Mouse (Mus musculus): ENCODE data around the gene Olfr905.

Olfr905 gene

DNA sequence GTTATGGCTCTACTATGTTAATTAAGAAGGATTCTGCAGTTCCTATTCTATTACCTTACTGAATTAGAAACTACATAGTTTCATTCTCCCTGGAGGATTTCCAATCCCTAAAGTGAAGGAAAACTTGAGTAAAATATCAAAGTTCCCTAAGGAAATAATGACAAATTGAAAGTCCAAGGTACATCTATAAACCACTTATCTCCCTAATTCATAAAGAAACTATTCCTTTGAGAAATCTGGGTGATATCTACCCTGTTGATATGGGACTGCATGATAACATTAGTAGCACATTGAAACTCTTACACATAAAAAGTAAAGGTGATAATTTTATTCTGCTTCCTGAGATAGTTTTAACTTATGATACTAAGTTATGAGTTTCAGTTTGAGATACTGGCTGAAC is at the start of gene Olfr905:
Gene Olfr905, plus strand, starts transcription at position 301 of the 400 bp plus-strand sequence.
- in situ Hi-C loops (cut with MboI; ENCODE audit: unreplicated experiment in 2 of 2) = no loop called here

DNA sequence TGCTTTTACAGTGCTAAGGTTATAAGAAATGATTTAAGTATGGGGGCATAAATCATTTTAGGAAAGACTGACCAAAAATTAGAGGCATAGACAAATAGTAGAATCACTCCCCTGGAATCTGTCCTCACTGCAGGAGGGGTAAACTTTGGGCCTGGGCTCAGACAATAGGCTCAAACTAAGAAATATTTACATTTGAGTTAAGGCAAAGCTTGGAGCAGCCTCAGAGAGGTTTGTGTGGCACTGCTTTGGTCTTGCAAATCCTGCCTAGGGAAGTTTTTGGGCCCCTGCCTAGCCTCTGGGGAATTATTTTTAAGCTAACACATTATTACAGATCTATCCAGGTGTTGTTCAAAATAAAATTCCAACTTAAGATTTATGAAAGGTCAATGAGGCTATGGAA is 47.1 kb upstream of the Olfr905 start:
- in situ Hi-C loops (cut with MboI; ENCODE audit: unreplicated experiment in 2 of 2) = no loop called here

DNA sequence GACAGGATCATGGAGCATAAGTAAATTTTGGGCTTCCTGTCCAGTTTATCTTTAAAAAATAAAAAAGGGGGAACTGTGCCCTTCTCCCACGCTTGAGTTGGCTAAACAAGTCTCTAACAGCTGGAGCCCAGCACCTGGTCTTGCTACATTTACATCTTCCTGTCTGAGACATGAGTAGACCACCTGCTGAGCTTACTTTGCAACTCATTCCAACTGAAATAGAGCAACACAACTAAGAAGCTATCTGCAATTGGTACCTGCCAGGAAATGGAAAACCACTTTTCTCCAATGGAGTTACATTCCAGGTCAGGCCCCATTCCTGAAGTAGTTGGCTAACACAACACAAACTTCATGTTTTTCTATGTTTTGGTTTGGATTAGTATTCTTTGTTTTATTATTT is 43.9 kb upstream of the Olfr905 start:
- in situ Hi-C loops (cut with MboI; ENCODE audit: unreplicated experiment in 2 of 2) = no loop called here

DNA sequence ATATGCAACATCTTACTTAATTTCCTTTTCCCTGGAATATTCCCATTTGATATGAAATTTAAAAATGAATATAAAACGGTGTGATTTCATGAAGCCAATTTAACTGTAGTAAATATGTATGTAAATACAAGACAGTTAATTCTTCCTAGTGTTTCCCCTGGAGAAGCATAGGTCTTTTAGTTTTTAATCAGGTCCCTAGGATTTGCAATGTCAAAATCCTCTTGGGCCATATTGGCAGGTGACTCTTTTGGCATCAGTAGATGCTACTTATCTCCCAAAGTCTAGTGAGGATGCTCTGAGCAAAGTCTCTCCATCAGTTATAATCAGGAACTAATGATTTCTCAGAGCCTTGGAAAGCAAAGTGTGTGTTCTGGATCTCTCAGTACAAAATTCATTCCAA is 41.8 kb upstream of the Olfr905 start, which contains the start of gene Olfr901:
Gene Olfr901, plus strand, starts transcription at position 301 of the 400 bp plus-strand sequence.
- in situ Hi-C loops (cut with MboI; ENCODE audit: unreplicated experiment in 2 of 2) = no loop called here

DNA sequence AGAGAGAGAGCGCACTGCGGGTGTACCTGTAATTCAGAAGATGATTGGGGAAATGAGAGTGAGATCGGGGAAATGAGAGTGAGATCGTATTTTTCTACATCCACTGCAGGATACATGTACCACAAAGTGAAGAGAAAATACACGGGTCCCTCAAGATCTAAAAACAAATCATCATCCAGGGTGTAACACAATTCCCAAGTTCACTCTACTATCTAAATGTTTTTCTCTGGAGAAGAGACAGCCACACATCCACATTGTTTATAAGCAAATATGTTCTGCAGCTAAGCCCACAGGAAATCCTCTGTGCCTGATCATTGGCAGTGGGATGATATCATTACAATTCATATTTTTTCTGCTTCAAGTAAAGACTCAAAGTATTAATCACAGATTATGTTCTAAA is 23.6 kb upstream of the Olfr905 start, which contains the start of gene Olfr902:
Gene Olfr902, plus strand, starts transcription at position 301 of the 400 bp plus-strand sequence.
- in situ Hi-C loops (cut with MboI; ENCODE audit: unreplicated experiment in 2 of 2) = no loop called here

DNA sequence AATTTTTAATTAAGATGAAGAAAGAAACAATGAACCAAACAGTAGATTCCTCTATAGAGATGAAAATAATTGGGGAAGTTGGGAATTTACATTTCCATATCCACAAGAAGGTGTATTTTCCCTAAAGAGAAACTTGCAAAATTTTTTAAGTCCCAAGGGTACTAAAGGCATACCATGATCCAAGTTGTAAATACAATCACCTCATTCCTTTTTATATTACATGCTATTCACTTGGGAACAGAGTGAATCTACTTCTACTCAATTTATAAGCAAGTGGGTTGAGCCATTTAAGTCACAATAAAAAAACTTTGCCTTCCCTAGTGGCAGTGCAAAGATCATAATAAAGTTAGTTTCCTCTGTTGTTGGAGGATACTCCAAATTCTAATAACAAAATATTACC is 8.1 kb upstream of the Olfr905 start, which contains the start of gene Olfr904:
Gene Olfr904, plus strand, starts transcription at position 301 of the 400 bp plus-strand sequence.
- in situ Hi-C loops (cut with MboI; ENCODE audit: unreplicated experiment in 2 of 2) = no loop called here

DNA sequence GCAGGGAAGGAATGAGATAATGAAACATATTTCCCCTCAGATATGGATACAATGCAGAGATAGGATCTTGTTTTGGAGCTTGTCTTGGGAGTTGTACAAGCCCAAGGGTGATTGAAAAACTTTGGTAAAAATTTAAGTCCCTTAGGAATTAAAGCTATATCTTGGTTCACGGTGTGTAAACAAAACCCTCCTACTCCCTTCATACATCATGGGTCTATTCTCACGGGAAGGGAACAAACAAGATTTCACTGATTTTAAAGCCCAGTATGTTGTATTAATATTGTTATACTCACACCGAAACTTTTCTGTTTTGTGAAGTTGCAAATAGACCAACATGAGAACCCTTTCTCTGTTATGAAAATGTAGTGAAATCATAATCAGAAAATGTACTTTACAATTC is 15.9 kb downstream of the Olfr905 start, which contains the start of gene Olfr906:
Gene Olfr906, plus strand, starts transcription at position 301 of the 400 bp plus-strand sequence.
- in situ Hi-C loops (cut with MboI; ENCODE audit: unreplicated experiment in 2 of 2) = no loop called here

DNA sequence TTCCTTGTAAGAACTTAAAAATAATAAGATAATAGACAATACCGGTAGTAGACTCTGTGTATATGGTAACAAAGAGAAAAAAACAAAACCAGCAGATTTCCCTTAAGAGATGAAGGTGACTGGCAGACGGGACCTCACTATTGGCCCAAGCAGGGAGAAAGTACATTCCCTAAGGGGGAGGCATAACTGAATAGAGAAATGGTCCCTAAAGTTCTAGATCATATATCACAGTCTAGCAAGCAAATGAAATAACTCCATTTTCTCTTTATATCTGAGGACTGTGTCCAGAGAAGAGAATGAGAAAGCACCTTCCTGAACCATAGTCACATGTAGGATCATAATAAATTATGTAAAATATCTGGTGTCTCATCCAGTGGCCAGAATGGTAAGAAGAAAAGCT is 24.6 kb downstream of the Olfr905 start, which contains the start of gene Olfr907:
Gene Olfr907, plus strand, starts transcription at position 301 of the 400 bp plus-strand sequence.
- in situ Hi-C loops (cut with MboI; ENCODE audit: unreplicated experiment in 2 of 2) = no loop called here

DNA sequence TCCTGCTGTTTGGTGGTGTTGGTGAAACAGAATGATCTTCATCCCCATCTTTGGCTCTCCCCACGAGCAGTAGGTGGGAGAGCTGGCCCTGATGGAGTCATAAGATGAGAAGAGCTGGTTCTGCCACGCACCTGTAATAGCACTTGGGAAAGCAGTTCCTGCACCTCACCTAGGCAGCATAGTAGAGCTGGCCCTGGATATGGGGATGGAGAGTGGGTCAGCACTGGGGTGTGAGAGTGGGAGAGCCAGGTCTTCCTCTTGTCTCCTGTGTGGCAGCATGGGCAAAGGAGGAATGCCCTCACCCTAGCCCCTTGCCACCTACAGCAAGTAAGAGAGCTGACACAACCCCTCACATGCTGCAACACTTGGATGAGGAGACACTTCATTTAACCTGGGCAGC is 41.4 kb downstream of the Olfr905 start:
- in situ Hi-C loops (cut with MboI; ENCODE audit: unreplicated experiment in 2 of 2) = no loop called here

DNA sequence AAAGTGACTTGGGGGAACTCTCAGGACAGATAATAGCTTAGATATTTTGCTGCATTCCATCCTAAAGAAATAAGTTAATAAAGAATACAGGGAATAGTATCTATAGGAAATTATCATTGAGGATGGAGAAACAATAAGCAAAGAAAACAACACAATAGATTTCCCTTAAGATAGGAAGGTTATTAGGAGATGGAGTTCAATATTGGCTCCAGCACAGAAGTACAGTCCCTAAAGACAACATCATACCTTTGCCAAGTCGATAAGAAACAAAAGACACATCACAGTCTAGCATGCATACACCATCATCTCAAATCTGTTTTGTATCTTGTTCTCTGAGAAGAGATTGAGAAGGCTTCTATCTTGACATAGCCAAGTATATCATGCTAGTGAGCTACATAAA is 50.4 kb downstream of the Olfr905 start, which contains the start of gene Olfr911-ps1:
Gene Olfr911-ps1, plus strand, starts transcription at position 301 of the 400 bp plus-strand sequence.
- in situ Hi-C loops (cut with MboI; ENCODE audit: unreplicated experiment in 2 of 2) = no loop called here
